Mouse (Mus musculus) effector memory CD4-positive, alpha-beta T cell, adult 5 months (primary cell): ENCODE measurements around the gene Ppp1r12b. TPM values are rescaled to one million over a fixed set of nuclear protein-coding genes. Genes with fewer than 3 reads are reported as not detected.

Experiments used
- polyA plus RNA-seq: library from polyadenylated mRNA; unstranded; fragments of 100-300 nt; shearing (Covaris generic); gene quantifications from one replicate; pipeline ENCODE4 v1.2.1, GENCODE M21; 2017

The Ppp1r12b gene
- polyA plus RNA-seq, result 12.0 TPM

DNA sequence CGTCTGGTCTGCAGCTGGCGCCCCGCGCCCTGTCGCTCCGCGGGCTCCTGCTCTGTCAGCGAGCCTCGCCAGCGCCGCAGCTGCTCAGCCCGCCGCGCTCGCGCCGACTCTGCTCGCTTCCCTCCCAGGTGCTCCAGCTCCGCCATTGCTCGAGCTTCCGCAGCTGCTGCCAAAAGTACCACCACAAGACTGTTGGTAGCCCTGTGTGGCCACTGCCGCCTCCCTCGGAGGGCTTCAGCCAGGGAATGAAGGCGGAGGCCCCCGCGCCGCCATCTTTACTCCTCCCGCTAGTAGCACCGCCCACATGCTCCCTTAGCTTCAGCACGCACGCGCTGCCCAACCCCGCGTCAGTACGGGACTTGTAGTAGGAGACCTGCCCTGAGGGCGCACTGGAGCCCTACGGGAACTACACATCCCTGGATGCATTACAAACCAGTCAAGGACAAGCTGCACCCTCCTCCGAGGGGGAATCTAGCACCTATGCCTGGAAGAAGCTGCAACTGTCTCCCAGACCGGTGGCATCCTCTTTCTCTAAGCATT is at the start of gene Ppp1r12b:
TSS of gene Ppp1r12b (minus strand) at position 306 of the 540 bp plus-strand sequence.

GRCm38 (mm10) chr1:134962053-134962803 is 6.5 kb upstream of the Ppp1r12b start, which contains the start of gene Ube2t:
Gene Ube2t (plus strand): TSS chr1:134962565.

Other genes with a start within 250 kb of the Ppp1r12b start
- 6.9 TPM for gene Ube2t, start 6.6 kb upstream of the Ppp1r12b start, polyA plus RNA-seq
- 0.05 TPM for gene Lgr6, start 149.3 kb upstream of the Ppp1r12b start, polyA plus RNA-seq
- 72.5 TPM for gene Ptpn7, start 176.8 kb upstream of the Ppp1r12b start, polyA plus RNA-seq
- 71.9 TPM for gene Arl8a, start 190.9 kb upstream of the Ppp1r12b start, polyA plus RNA-seq
- not detected for gene Gpr37l1, start 211.7 kb upstream of the Ppp1r12b start, polyA plus RNA-seq